ENCODE assay signal across 8 mouse cellular contexts in the genomic region with DNA sequence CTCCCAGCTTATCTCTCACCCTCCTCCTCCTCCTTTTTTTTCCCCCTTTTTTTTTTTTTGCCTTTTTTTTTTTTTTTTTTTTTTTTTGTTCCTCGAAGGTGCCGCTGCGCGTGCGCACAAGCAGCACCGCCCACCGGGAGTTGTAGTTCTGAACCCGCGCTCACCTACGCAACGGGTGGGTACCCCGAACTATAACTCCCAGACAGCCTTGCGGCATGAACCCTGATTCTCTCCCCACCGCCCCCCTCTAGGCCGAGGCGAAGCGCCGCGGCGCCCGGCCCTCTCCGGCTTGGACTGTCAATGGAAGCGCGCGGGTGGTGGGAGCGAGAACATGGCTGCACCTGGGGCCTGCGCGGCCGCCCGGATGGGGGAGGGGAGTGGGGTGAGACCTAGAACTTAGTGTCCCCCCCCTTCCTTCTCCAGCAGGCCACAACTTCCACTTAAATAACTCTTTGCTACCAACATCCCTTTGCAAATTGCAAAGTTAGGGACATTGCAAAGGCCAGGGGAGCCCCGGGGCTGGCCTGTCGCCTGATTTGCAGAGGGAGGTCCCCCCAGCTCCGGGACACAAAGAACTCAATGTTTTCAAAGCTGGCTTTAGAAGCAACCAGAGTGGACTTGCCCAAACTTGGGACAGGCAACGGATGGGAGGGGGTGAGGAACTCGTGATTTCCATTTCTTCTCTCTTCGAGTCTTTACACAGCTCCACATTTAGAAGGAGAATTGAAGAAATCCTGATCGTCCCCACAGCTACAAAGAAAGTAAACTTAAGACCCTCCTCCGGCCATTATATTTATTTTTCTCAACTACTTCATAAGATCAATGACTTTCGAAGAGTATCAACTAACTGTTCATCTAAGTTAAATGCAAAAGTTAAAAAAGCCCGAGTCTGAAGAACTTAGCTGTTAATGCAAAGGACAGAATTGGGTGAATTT. TPM values are rescaled to one million over a fixed set of nuclear protein-coding genes. Genes with fewer than 3 reads are reported as not detected.
DNase-seq lines count a peak whose midpoint lies in the region; ATAC-seq and TF ChIP-seq lines count a peak whose summit lies in the region.

A gene (minus strand): TSS at position 73 of the 935 bp plus-strand sequence.

- peak; percentile 92 for ATAC-seq in forebrain, postnatal 0 days
- ATAC-seq in lung, embryonic 15.5 days (ENCODE audit: borderline replicate concordance, extremely low read depth, low FRiP score, low TSS enrichment) = peak; percentile 94

- no peak for TF ChIP-seq EP300 in MEL (IDR thresholded peaks at IDR 0.05; ENCODE audit: low read depth in 1 of 2, low read length in 2 of 2)

- H3K9ac ChIP-seq in MEL (ENCODE audit: control insufficient read depth, low read depth, low read length, poor library complexity, severe bottlenecking) = peak within 1 kb of the TSS; percentile 99
- H3K9ac ChIP-seq in forebrain, postnatal 0 days = peak within 1 kb of the TSS; percentile 97
- peak within 1 kb of the TSS; percentile 98 for H3K9ac ChIP-seq in lung, embryonic 15.5 days

- TF ChIP-seq POLR2A in MEL (IDR thresholded peaks at IDR 0.05; ENCODE audit: control insufficient read depth in 1 of 2, insufficient read depth in 1 of 2, low read depth in 1 of 2, low read length in 2 of 2, poor library complexity in 1 of 2) = peak; percentile 2 to 74; a peak in 2 of 4 replicates
- peak; percentile 28; the same call in 1 of the 2 replicates for TF ChIP-seq POLR2A in cerebellum, adult 2 months (IDR thresholded peaks at IDR 0.05; ENCODE audit: borderline replicate concordance, insufficient read depth, low read length)

- H3K27me3 ChIP-seq in MEL (ENCODE audit: control insufficient read depth in 1 of 2, insufficient read depth in 2 of 2, low read length in 2 of 2) = peaks cover 0 to 1% of the 10 kb centered on the region in 2 experiments; a peak in 1 of 4 replicates
- H3K27me3 ChIP-seq in cerebellum, adult 2 months (ENCODE audit: control insufficient read depth, insufficient read depth, low read length) = no peaks in the 10 kb centered on the region
- no peaks in the 10 kb centered on the region for H3K27me3 ChIP-seq in forebrain, postnatal 0 days (ENCODE audit: insufficient read depth, low read length)
- H3K27me3 ChIP-seq in lung, embryonic 15.5 days = no peaks in the 10 kb centered on the region

- H3K79me2 ChIP-seq in MEL (ENCODE audit: control insufficient read depth, insufficient read depth, low read length, poor library complexity) = peaks cover 42% of the 10 kb centered on the region

- no peak for TF ChIP-seq CTCF in MEL (IDR thresholded peaks at IDR 0.05 in 2 of 3, conservative IDR thresholded peaks at IDR 0.05 in 1 of 3; ENCODE audit: control insufficient read depth in 1 of 3, insufficient read depth in 1 of 3, low read depth in 2 of 3, low read length in 3 of 3, poor library complexity in 1 of 3, severe bottlenecking in 1 of 3)
- TF ChIP-seq CTCF in cerebellum, adult 2 months (IDR thresholded peaks at IDR 0.05; ENCODE audit: borderline replicate concordance, insufficient read depth, low read depth, low read length) = no peak
- TF ChIP-seq CTCF in forebrain, postnatal 0 days (IDR thresholded peaks at IDR 0.05; ENCODE audit: low read depth) = no peak

- H3K4me1 ChIP-seq in MEL (ENCODE audit: control insufficient read depth in 1 of 2, insufficient read depth in 2 of 2, low read length in 2 of 2) = peaks cover 2 to 7% of the 10 kb centered on the region in 2 experiments; a peak in 2 of 4 replicates
- no peaks in the 10 kb centered on the region for H3K4me1 ChIP-seq in cerebellum, adult 2 months (ENCODE audit: control insufficient read depth, insufficient read depth, low read length)
- 0 out of 2 replicates have a peak, but pooled peaks cover 4% of the 10 kb centered on the region for H3K4me1 ChIP-seq in forebrain, postnatal 0 days (ENCODE audit: insufficient read depth)
- peaks cover 44% of the 10 kb centered on the region for H3K4me1 ChIP-seq in lung, embryonic 15.5 days

- no peak for TF ChIP-seq RAD21 in MEL (IDR thresholded peaks at IDR 0.05; ENCODE audit: low read depth, low read length)

- H3K27ac ChIP-seq in MEL (ENCODE audit: control insufficient read depth, low read depth, low read length) = peak within 1 kb of the TSS; percentile 80
- H3K27ac ChIP-seq in cerebellum, adult 2 months (ENCODE audit: insufficient read depth, low read length) = peak within 1 kb of the TSS; percentile 98
- peak within 1 kb of the TSS; percentile 99 for H3K27ac ChIP-seq in forebrain, postnatal 0 days (ENCODE audit: low read depth, low read length)
- H3K27ac ChIP-seq in lung, embryonic 15.5 days = peak within 1 kb of the TSS; percentile 100

- peak; percentile 98 for DNase-seq in MEL (ENCODE audit: low read depth, low spot score)
- peak; percentile 94 to 98 for DNase-seq in cerebellum, adult 2 months
- DNase-seq in forebrain, postnatal 0 days = peak; percentile 98
- DNase-seq in heart, postnatal 4 days = peak; percentile 95
- DNase-seq in layer of hippocampus, adult 8-10 months (ENCODE audit: low spot score in 2 of 2) = peak; percentile 95 to 97
- peak; percentile 97 for DNase-seq in ovary, adult 18-20 months (ENCODE audit: low spot score)
- peak; percentile 97 for DNase-seq in thymus, postnatal 0 days (ENCODE audit: low spot score)

- H3K4me3 ChIP-seq in MEL (ENCODE audit: control insufficient read depth in 1 of 2, insufficient read depth in 1 of 2, low read depth in 2 of 2, low read length in 2 of 2) = peak within 1 kb of the TSS; percentile 89 to 94
- peak within 1 kb of the TSS; percentile 96 for H3K4me3 ChIP-seq in cerebellum, adult 2 months (replicated peaks; ENCODE audit: insufficient read depth, low read depth, low read length)
- peak within 1 kb of the TSS; percentile 88 for H3K4me3 ChIP-seq in forebrain, postnatal 0 days (ENCODE audit: low read depth, low read length)
- H3K4me3 ChIP-seq in lung, embryonic 15.5 days = peak within 1 kb of the TSS; percentile 77

- WGBS in cerebellum, adult 2 months = under 1% methylated on average over 40 of the region's 40 CpGs
- WGBS in forebrain, postnatal 0 days = under 1% methylated on average over 38 of the region's 40 CpGs
- WGBS in lung, embryonic 15.5 days = under 1% methylated on average over 40 of the region's 40 CpGs

- no peaks in the 10 kb centered on the region for H3K9me3 ChIP-seq in MEL (replicated peaks; ENCODE audit: insufficient read depth, low read length)
- H3K9me3 ChIP-seq in forebrain, postnatal 0 days (ENCODE audit: low read length) = no peaks in the 10 kb centered on the region
- H3K9me3 ChIP-seq in lung, embryonic 15.5 days = no peaks in the 10 kb centered on the region

- H3K4me2 ChIP-seq in forebrain, postnatal 0 days (ENCODE audit: low read depth) = peak within 1 kb of the TSS; percentile 66
- peak within 1 kb of the TSS; percentile 69 for H3K4me2 ChIP-seq in lung, embryonic 15.5 days

- H3K36me3 ChIP-seq in MEL (ENCODE audit: control insufficient read depth in 1 of 2, insufficient read depth in 2 of 2, low read length in 2 of 2) = peaks cover 2 to 10% of the 10 kb centered on the region in 2 experiments
- peaks cover 6% of the 10 kb centered on the region; the same call in 1 of the 2 replicates for H3K36me3 ChIP-seq in forebrain, postnatal 0 days (ENCODE audit: insufficient read depth)
- H3K36me3 ChIP-seq in lung, embryonic 15.5 days = peaks cover 12% of the 10 kb centered on the region

TF ChIP-seq in MEL, 35 proteins besides CTCF, POLR2A, EP300 and RAD21:
- peak; percentile 86 for TF ChIP-seq KAT2A (conservative IDR thresholded peaks at IDR 0.05; ENCODE audit: low read depth, low read length)
- no peak; the same call in 1 of the 2 replicates for TF ChIP-seq NELFE (IDR thresholded peaks at IDR 0.05; ENCODE audit: low read depth, low read length)
- peak; percentile 97 for TF ChIP-seq HCFC1 (IDR thresholded peaks at IDR 0.05; ENCODE audit: low read depth, low read length)
- peak; percentile 30; the same call in 1 of the 2 replicates for TF ChIP-seq MXI1 (IDR thresholded peaks at IDR 0.05; ENCODE audit: low read depth, low read length)
- peak; percentile 51; the same call in 1 of the 2 replicates for TF ChIP-seq POLR2AphosphoS2 (IDR thresholded peaks at IDR 0.05; ENCODE audit: low read length)
- TF ChIP-seq E2F4 (IDR thresholded peaks at IDR 0.05; ENCODE audit: borderline replicate concordance, low read depth, low read length) = no peak
- TF ChIP-seq ZKSCAN1 (IDR thresholded peaks at IDR 0.05; ENCODE audit: low read depth, low read length) = peak; percentile 38; the same call in 1 of the 2 replicates
- peak; percentile 99 for TF ChIP-seq ZNF384 (IDR thresholded peaks at IDR 0.05; ENCODE audit: low read depth, low read length)
- TF ChIP-seq MAZ (IDR thresholded peaks at IDR 0.05; ENCODE audit: low read depth, low read length) = peak; percentile 93
- 0 out of 2 replicates have a peak, but pooled peaks have one; percentile 48 for TF ChIP-seq UBTF (IDR thresholded peaks at IDR 0.05; ENCODE audit: borderline replicate concordance, insufficient read depth, low read depth, low read length)
- TF ChIP-seq NRF1 (IDR thresholded peaks at IDR 0.05; ENCODE audit: insufficient read depth, low read depth, low read length, poor library complexity, severe bottlenecking) = peak; percentile 85
- peak; percentile 51; the same call in 1 of the 2 replicates for TF ChIP-seq TCF12 (IDR thresholded peaks at IDR 0.05; ENCODE audit: low read depth, low read length)
- no peak for TF ChIP-seq GATA1 (IDR thresholded peaks at IDR 0.05; ENCODE audit: low read depth, low read length)
- peak; percentile 47; the same call in 1 of the 2 replicates for TF ChIP-seq MYC (IDR thresholded peaks at IDR 0.05; ENCODE audit: low read depth, low read length)
- no peak for TF ChIP-seq POLR2AphosphoS5 (IDR thresholded peaks at IDR 0.05; ENCODE audit: borderline replicate concordance, low read depth, low read length)
- TF ChIP-seq SIN3A (IDR thresholded peaks at IDR 0.05; ENCODE audit: low read length) = no peak
- 0 out of 2 replicates have a peak, but pooled peaks have one; percentile 92 for TF ChIP-seq CHD1 (IDR thresholded peaks at IDR 0.05; ENCODE audit: low read depth, low read length)
- peak; percentile 59; the same call in 1 of the 2 replicates for TF ChIP-seq TBP (IDR thresholded peaks at IDR 0.05; ENCODE audit: low read depth, low read length)

RNA-seq across cellular contexts. Expression of the gene that starts here (rescaled TPM):
- 46.7 and 47.2 TPM in 2 replicates for total RNA-seq in MEL (2012; rRNA removed)
- polyA plus RNA-seq in MEL (2012; ENCODE audit: insufficient read depth in 1 of 2, insufficient read length in 2 of 2, low read depth in 1 of 2, low replicate concordance in 2 of 2, missing spikeins in 1 of 2) = 100 to 1,000 TPM; 128 to 151 TPM
- 154 and 157 TPM in 2 replicates for polyA plus RNA-seq in cerebellum, adult 2 months (2012; rRNA removed)
- total RNA-seq in forebrain, postnatal 0 days (2014; rRNA removed) = 98.3 and 120 TPM in 2 replicates
- 62.7 and 85.6 TPM in 2 replicates for polyA plus RNA-seq in forebrain, postnatal 0 days (2015; fragmentation: Nextera tagmentation; extraction: Ambion mirVana)
- total RNA-seq in heart, postnatal 4 days (2021) = 100 to 1,000 TPM; 198 to 199 TPM
- 100 to 1,000 TPM; 200 to 239 (median 224) TPM for total RNA-seq in layer of hippocampus, adult 8-10 months (2022)
- 160 and 168 TPM in 2 replicates for polyA plus RNA-seq in lung, embryonic 15.5 days (2015; fragmentation: Nextera tagmentation; extraction: Ambion mirVana)
- polyA plus RNA-seq in thymus, postnatal 0 days (2015; fragmentation: Nextera tagmentation; extraction: Ambion mirVana) = 124 and 130 TPM in 2 replicates

Comparison
In these comparisons a context has a peak if more than half of its experiments do, and no peak if none do; other contexts are left out.
1. Peak in every context shown above with its lines: DNase-seq, ATAC-seq, H3K4me3 ChIP-seq and H3K27ac ChIP-seq.